Comparison of ENCODE assay signal across 20 mouse cellular contexts in genomic region chr15:91103814-91104213, GRCm38 (mm10). TPM values are rescaled to one million over a fixed set of nuclear protein-coding genes. Genes with fewer than 3 reads are reported as not detected.
DNase-seq lines count a peak whose midpoint lies in the region; ATAC-seq and TF ChIP-seq lines count a peak whose summit lies in the region.
"Had no signal": no experiment of that assay in that cellular context is flagged by ENCODE, and none has a peak within 500 bp of the region (broad histone marks: within the 10 kb centered on the region; RNA-seq: fewer than 3 reads in every experiment).

No protein-coding gene starts in this region.

- H3K4me2 ChIP-seq in intestine, postnatal 0 days (replicated peaks; ENCODE audit: low read depth) = no peak overlapping the region
- H3K4me2 ChIP-seq in intestine, embryonic 15.5 days (replicated peaks) = no peak overlapping the region
- H3K4me2 ChIP-seq in midbrain, embryonic 11.5 days = no peak overlapping the region
- no peak overlapping the region for H3K4me2 ChIP-seq in stomach, embryonic 15.5 days
- H3K4me2 ChIP-seq in hindbrain, embryonic 11.5 days (replicated peaks; ENCODE audit: low read depth, low read length) = no peak overlapping the region
- H3K4me2 ChIP-seq: embryonic facial prominence, embryonic 15.5 days; forebrain, embryonic 12.5 days; heart, embryonic 15.5 days; hindbrain, embryonic 14.5 days had no signal

- no peak overlapping the region for H3K9ac ChIP-seq in intestine, postnatal 0 days (ENCODE audit: low read depth, low read length)
- no peak overlapping the region for H3K9ac ChIP-seq in intestine, embryonic 15.5 days
- no peak overlapping the region for H3K9ac ChIP-seq in midbrain, embryonic 11.5 days (ENCODE audit: low read length)
- H3K9ac ChIP-seq in stomach, embryonic 15.5 days = no peak overlapping the region
- no peak overlapping the region for H3K9ac ChIP-seq in hindbrain, embryonic 11.5 days (ENCODE audit: low read depth, low read length)
- H3K9ac ChIP-seq: embryonic facial prominence, embryonic 15.5 days; forebrain, embryonic 12.5 days; heart, embryonic 15.5 days; hindbrain, embryonic 14.5 days had no signal

- no peaks in the 10 kb centered on the region for H3K36me3 ChIP-seq in intestine, postnatal 0 days (ENCODE audit: control insufficient read depth, insufficient read depth)
- H3K36me3 ChIP-seq in intestine, embryonic 15.5 days = no peaks in the 10 kb centered on the region
- H3K36me3 ChIP-seq in midbrain, embryonic 10.5 days = no peaks in the 10 kb centered on the region
- H3K36me3 ChIP-seq in midbrain, embryonic 11.5 days (ENCODE audit: control insufficient read depth, insufficient read depth, low read length) = no peaks in the 10 kb centered on the region
- H3K36me3 ChIP-seq in stomach, embryonic 15.5 days = no peaks in the 10 kb centered on the region
- H3K36me3 ChIP-seq in hindbrain, embryonic 11.5 days (ENCODE audit: control insufficient read depth, insufficient read depth, low read length) = no peaks in the 10 kb centered on the region
- H3K36me3 ChIP-seq: embryonic facial prominence, embryonic 15.5 days; forebrain, embryonic 12.5 days; heart, embryonic 10.5 days; heart, embryonic 15.5 days had no signal

- TF ChIP-seq CTCF in intestine, postnatal 0 days (IDR thresholded peaks at IDR 0.05; ENCODE audit: low read depth) = no peak

- H3K4me3 ChIP-seq in intestine, postnatal 0 days (ENCODE audit: low read depth, low read length) = no peak overlapping the region
- no peak overlapping the region for H3K4me3 ChIP-seq in intestine, embryonic 15.5 days (replicated peaks)
- no peak overlapping the region for H3K4me3 ChIP-seq in midbrain, embryonic 10.5 days
- no peak overlapping the region for H3K4me3 ChIP-seq in midbrain, embryonic 11.5 days (ENCODE audit: low read depth, low read length)
- H3K4me3 ChIP-seq in stomach, embryonic 15.5 days (replicated peaks) = no peak overlapping the region
- no peak overlapping the region for H3K4me3 ChIP-seq in hindbrain, embryonic 11.5 days (ENCODE audit: low read depth, low read length)
- H3K4me3 ChIP-seq: embryonic facial prominence, embryonic 15.5 days; erythroblast, embryonic 14.5 days; forebrain, embryonic 12.5 days; heart, embryonic 10.5 days; heart, embryonic 15.5 days had no signal

- 49% methylated on average over 14 of the region's 14 CpGs for WGBS in intestine, postnatal 0 days
- WGBS in intestine, embryonic 15.5 days = 62% methylated on average over 14 of the region's 14 CpGs
- 86% methylated on average over 14 of the region's 14 CpGs for WGBS in midbrain, embryonic 10.5 days
- 84% methylated on average over 14 of the region's 14 CpGs for WGBS in midbrain, embryonic 11.5 days
- WGBS in stomach, embryonic 15.5 days = 48% methylated on average over 14 of the region's 14 CpGs
- WGBS in hindbrain, embryonic 11.5 days = 84% methylated on average over 14 of the region's 14 CpGs

- H3K9me3 ChIP-seq in intestine, postnatal 0 days (ENCODE audit: control insufficient read depth) = no peaks in the 10 kb centered on the region
- no peaks in the 10 kb centered on the region for H3K9me3 ChIP-seq in intestine, embryonic 15.5 days
- no peaks in the 10 kb centered on the region for H3K9me3 ChIP-seq in midbrain, embryonic 10.5 days (replicated peaks)
- H3K9me3 ChIP-seq in midbrain, embryonic 11.5 days (ENCODE audit: control insufficient read depth, low read length) = no peaks in the 10 kb centered on the region
- no peaks in the 10 kb centered on the region for H3K9me3 ChIP-seq in stomach, embryonic 15.5 days
- no peaks in the 10 kb centered on the region for H3K9me3 ChIP-seq in hindbrain, embryonic 11.5 days (ENCODE audit: control insufficient read depth, low read length)
- H3K9me3 ChIP-seq: embryonic facial prominence, embryonic 15.5 days; forebrain, embryonic 12.5 days; heart, embryonic 10.5 days; heart, embryonic 15.5 days had no signal

- no peaks in the 10 kb centered on the region for H3K4me1 ChIP-seq in intestine, postnatal 0 days (replicated peaks; ENCODE audit: control insufficient read depth, insufficient read depth, low read length)
- H3K4me1 ChIP-seq in intestine, embryonic 15.5 days (replicated peaks) = no peaks in the 10 kb centered on the region
- peaks cover 7% of the 10 kb centered on the region for H3K4me1 ChIP-seq in midbrain, embryonic 10.5 days
- H3K4me1 ChIP-seq in midbrain, embryonic 11.5 days (ENCODE audit: control insufficient read depth, insufficient read depth, low read length) = no peaks in the 10 kb centered on the region
- H3K4me1 ChIP-seq in stomach, embryonic 15.5 days = no peaks in the 10 kb centered on the region
- H3K4me1 ChIP-seq in hindbrain, embryonic 11.5 days (replicated peaks; ENCODE audit: control insufficient read depth, insufficient read depth, low read length) = no peaks in the 10 kb centered on the region
- H3K4me1 ChIP-seq: embryonic facial prominence, embryonic 15.5 days had no signal

- H3K27ac ChIP-seq in intestine, postnatal 0 days (ENCODE audit: low read depth, low read length) = no peak overlapping the region
- no peak overlapping the region for H3K27ac ChIP-seq in intestine, embryonic 15.5 days
- H3K27ac ChIP-seq in midbrain, embryonic 10.5 days (replicated peaks) = 0 out of 2 replicates have a peak overlapping the region, but pooled peaks have one; percentile 13
- H3K27ac ChIP-seq in midbrain, embryonic 11.5 days (ENCODE audit: low read depth, low read length) = no peak overlapping the region
- H3K27ac ChIP-seq in stomach, embryonic 15.5 days = no peak overlapping the region
- no peak overlapping the region for H3K27ac ChIP-seq in hindbrain, embryonic 11.5 days (ENCODE audit: low read depth, low read length)
- H3K27ac ChIP-seq: embryonic facial prominence, embryonic 15.5 days; forebrain, embryonic 12.5 days; heart, embryonic 10.5 days; heart, embryonic 15.5 days; hindbrain, embryonic 14.5 days had no signal

- no peak for DNase-seq in midbrain, embryonic 10.5 days (ENCODE audit: low spot score)
- DNase-seq in midbrain, embryonic 11.5 days (ENCODE audit: low spot score, missing footprints) = no peak
- no peak for DNase-seq in hindbrain, embryonic 11.5 days (ENCODE audit: low spot score)
- DNase-seq: adrenal gland, postnatal 10 days; cerebellum, adult 11 months; cerebellum, adult 8-10 months; cerebellum, postnatal 14 days; embryo, embryonic 11 days; gastrocnemius, postnatal 36 days; heart, adult 18-20 months; heart, postnatal 14 days had no signal

- ATAC-seq in intestine, postnatal 0 days = 0 out of 2 replicates have a peak, but pooled peaks have one; percentile 40
- no peak for ATAC-seq in intestine, embryonic 15.5 days
- no peak for ATAC-seq in midbrain, embryonic 11.5 days (ENCODE audit: low FRiP score)
- peak; percentile 50; the same call in 1 of the 2 replicates for ATAC-seq in stomach, embryonic 15.5 days (ENCODE audit: insufficient read depth, low FRiP score, low read depth)
- ATAC-seq in hindbrain, embryonic 11.5 days (ENCODE audit: low FRiP score) = no peak

- H3K27me3 ChIP-seq in intestine, postnatal 0 days (replicated peaks; ENCODE audit: control insufficient read depth, insufficient read depth, low read length) = no peaks in the 10 kb centered on the region
- H3K27me3 ChIP-seq in intestine, embryonic 15.5 days (replicated peaks) = no peaks in the 10 kb centered on the region
- H3K27me3 ChIP-seq in midbrain, embryonic 10.5 days (ENCODE audit: low read depth, poor library complexity, severe bottlenecking) = no peaks in the 10 kb centered on the region
- no peaks in the 10 kb centered on the region for H3K27me3 ChIP-seq in midbrain, embryonic 11.5 days (ENCODE audit: control insufficient read depth, insufficient read depth, low read length)
- H3K27me3 ChIP-seq in stomach, embryonic 15.5 days (replicated peaks) = no peaks in the 10 kb centered on the region
- no peaks in the 10 kb centered on the region for H3K27me3 ChIP-seq in hindbrain, embryonic 11.5 days (ENCODE audit: control insufficient read depth, insufficient read depth, low read length)
- H3K27me3 ChIP-seq: embryonic facial prominence, embryonic 15.5 days; forebrain, embryonic 12.5 days; heart, embryonic 15.5 days had no signal

RNA-seq across cellular contexts. Expression of gene Kif21a, which starts 54.1 kb away (rescaled TPM):
- polyA plus RNA-seq in intestine, postnatal 0 days (2015; fragmentation: Nextera tagmentation; extraction: Ambion mirVana) = 13.3 and 16.0 TPM in 2 replicates
- polyA plus RNA-seq in intestine, embryonic 15.5 days (2015; fragmentation: Nextera tagmentation; extraction: Ambion mirVana) = 10.9 and 11.1 TPM in 2 replicates
- 42.5 and 50.1 TPM in 2 replicates for polyA plus RNA-seq in midbrain, embryonic 10.5 days (2016; fragmentation: Nextera tagmentation; extraction: Ambion mirVana)
- polyA plus RNA-seq in midbrain, embryonic 11.5 days (2014; fragmentation: Nextera tagmentation; extraction: Ambion mirVana) = 77.0 and 77.3 TPM in 2 replicates
- polyA plus RNA-seq in stomach, embryonic 15.5 days (2015; fragmentation: Nextera tagmentation; extraction: Ambion mirVana) = 16.3 and 18.3 TPM in 2 replicates
- 51.6 and 56.3 TPM in 2 replicates for polyA plus RNA-seq in hindbrain, embryonic 11.5 days (2014; fragmentation: Nextera tagmentation; extraction: Ambion mirVana)

Comparison
In these comparisons a context has a peak if more than half of its experiments do, and no peak if none do; other contexts are left out.
1. ATAC-seq: peak in intestine, postnatal 0 days (single experiment) and stomach, embryonic 15.5 days (single experiment); none in intestine, embryonic 15.5 days (single experiment), midbrain, embryonic 11.5 days (single experiment) and hindbrain, embryonic 11.5 days (single experiment).